Mouse (Mus musculus) forebrain, postnatal 0 days (tissue): Measurements from ENCODE around the gene Apba2. TPM values are rescaled to one million over a fixed set of nuclear protein-coding genes. Genes with fewer than 3 reads are reported as not detected.

ENCODE experiments used
- ATAC-seq: fragments of 200-750 bp; cut with Nextera tagmentation; 2 replicates; pipeline ENCODE4 v1.8.0; 2017; ENCODE audit warnings: mild to moderate bottlenecking, moderate library complexity
- DNase-seq: peaks from one replicate; pipeline ENCODE4 v3.0.0-alpha.2; 2015
- H3K27ac ChIP-seq: fragments of 300-500 bp; sonication (generic); 2 replicates; pipeline ENCODE4 v1.5.1; 2014; ENCODE audit warnings: low read depth, mild to moderate bottlenecking, antibody characterized with exemption, low read length, moderate library complexity, mixed read lengths
- H3K27me3 ChIP-seq: fragments of 300-500 bp; sonication (generic); 2 replicates; pipeline ENCODE4 v1.6.1; 2014; ENCODE audit warnings: mild to moderate bottlenecking, low read length, mixed read lengths; ENCODE audit not compliant: insufficient read depth
- H3K36me3 ChIP-seq: fragments of 300-500 bp; sonication (generic); 2 replicates; pipeline ENCODE4 v1.6.1; 2014; ENCODE audit warnings: mild to moderate bottlenecking, moderate library complexity; ENCODE audit not compliant: insufficient read depth
- H3K4me1 ChIP-seq: fragments of 300-500 bp; sonication (generic); 2 replicates; pipeline ENCODE4 v1.6.1; 2014; ENCODE audit warnings: antibody characterized with exemption; ENCODE audit not compliant: insufficient read depth
- H3K4me2 ChIP-seq: fragments of 300-500 bp; sonication (generic); 2 replicates; pipeline ENCODE4 v1.6.1; 2014; ENCODE audit warnings: low read depth, mild to moderate bottlenecking, moderate library complexity
- H3K4me3 ChIP-seq: fragments of 300-500 bp; sonication (generic); 2 replicates; pipeline ENCODE4 v1.5.1; 2014; ENCODE audit warnings: low read depth, low read length, mixed read lengths
- H3K9ac ChIP-seq: fragments of 300-500 bp; sonication (generic); 2 replicates; pipeline ENCODE4 v1.6.1; 2014; ENCODE audit warnings: mild to moderate bottlenecking
- H3K9me3 ChIP-seq: fragments of 300-500 bp; sonication (generic); 2 replicates; pipeline ENCODE4 v1.6.1; 2016; ENCODE audit warnings: low read length
- CTCF ChIP-seq: sonication (generic); IDR thresholded peaks from 2 replicates; pipeline ENCODE4 v1.5.1; 2016; ENCODE audit warnings: antibody characterized with exemption, control low read depth, low read depth
- WGBS: fragments of 180-500 bp; shearing (Covaris S2); extraction: QIAGEN DNeasy Blood & Tissue Kit; methylation state at CpG from one replicate; pipeline ENCODE4 v1.1.7; 2014; 5-methylcytosine and 5-hydroxymethylcytosine counted together
- polyA plus RNA-seq: library from polyadenylated mRNA; unstranded; fragments of >200 nt; fragmentation: Nextera tagmentation; extraction: Ambion mirVana; gene quantifications from 2 replicates; pipeline ENCODE4 v1.2.1, GENCODE M21; 2015
- total RNA-seq: library from RNA; depleted of rRNA; stranded (reverse); fragments of >200 nt; gene quantifications from 2 replicates; pipeline ENCODE4 v1.2.3, GENCODE M21; 2014

The Apba2 gene
- total and polyA plus RNA-seq, 2 experiments from 2014 or later: 227 to 332 TPM

- no peak overlapping the region for H3K27ac ChIP-seq
- no peak for TF ChIP-seq CTCF
- no peak overlapping the region for H3K4me3 ChIP-seq
- H3K9ac ChIP-seq: no peak overlapping the region
- H3K27me3 ChIP-seq: no peaks in the 10 kb centered on the region
- no peak for ATAC-seq
- WGBS: 67% methylated on average over 3 of the region's 3 CpGs
- H3K36me3 ChIP-seq: no peaks in the 10 kb centered on the region
- H3K9me3 ChIP-seq: no peaks in the 10 kb centered on the region
- no peak overlapping the region for H3K4me2 ChIP-seq
- DNase-seq: no peak
- no peaks in the 10 kb centered on the region for H3K4me1 ChIP-seq
Measured at GRCm38 (mm10) chr7:64651963-64652362, 150.5 kb downstream of the Apba2 start.

DNA sequence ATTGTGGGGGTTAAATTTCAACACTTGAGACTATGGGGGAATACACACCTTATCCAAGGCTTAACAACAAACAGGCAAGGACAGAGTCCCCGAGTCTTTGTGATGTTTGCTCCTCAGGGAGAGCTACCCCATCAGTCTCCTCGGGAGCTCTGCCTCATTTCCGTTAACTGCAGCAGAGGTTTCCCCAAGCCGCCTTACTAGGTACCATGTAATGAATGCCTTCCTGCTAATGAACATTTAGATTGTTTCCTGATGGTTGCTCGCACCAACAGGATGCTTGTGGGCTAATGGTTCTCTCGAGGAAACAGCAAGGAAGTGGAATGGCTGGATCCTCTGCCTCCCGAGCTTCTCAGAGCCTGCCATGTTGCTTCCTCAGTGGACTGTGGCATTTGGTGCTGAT lies 155.3 kb downstream of the Apba2 start:
- Histone ChIP-seq H3K27me3 (no peaks in the 10 kb centered on the region), H3K4me1 (no peaks in the 10 kb centered on the region), H3K9ac (no peak overlapping the region), H3K36me3 (no peaks in the 10 kb centered on the region; the same call in 1 of the 2 replicates), H3K4me2 (no peak overlapping the region), H3K9me3 (no peaks in the 10 kb centered on the region), H3K4me3 (no peak overlapping the region), H3K27ac (no peak overlapping the region)
- no peak for ATAC-seq
- WGBS: 71% methylated on average over 7 of the region's 7 CpGs
- no peak for DNase-seq
- TF ChIP-seq CTCF: no peak

DNA sequence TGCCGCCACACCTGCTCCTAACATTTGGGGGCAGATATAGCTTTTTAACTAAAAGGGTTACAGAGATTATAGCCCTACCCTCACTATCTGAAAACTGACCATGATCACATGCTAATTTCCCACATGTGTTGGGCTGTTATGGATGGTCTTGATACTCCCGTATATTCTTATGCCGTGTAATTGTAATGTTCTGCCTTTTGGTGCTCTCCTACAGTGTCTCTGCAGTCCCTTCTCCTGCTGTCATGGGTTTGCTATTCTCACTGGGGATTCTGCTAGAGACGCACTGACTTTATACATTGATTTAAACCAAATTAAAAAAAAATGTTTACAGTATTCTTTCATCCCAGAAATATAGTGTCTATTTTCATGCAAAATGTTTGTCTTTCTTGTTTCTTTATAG lies 157.4 kb downstream of the Apba2 start:
- WGBS: 84% methylated on average over 4 of the region's 4 CpGs
- ATAC-seq: no peak
- H3K27me3 ChIP-seq: no peaks in the 10 kb centered on the region

DNA sequence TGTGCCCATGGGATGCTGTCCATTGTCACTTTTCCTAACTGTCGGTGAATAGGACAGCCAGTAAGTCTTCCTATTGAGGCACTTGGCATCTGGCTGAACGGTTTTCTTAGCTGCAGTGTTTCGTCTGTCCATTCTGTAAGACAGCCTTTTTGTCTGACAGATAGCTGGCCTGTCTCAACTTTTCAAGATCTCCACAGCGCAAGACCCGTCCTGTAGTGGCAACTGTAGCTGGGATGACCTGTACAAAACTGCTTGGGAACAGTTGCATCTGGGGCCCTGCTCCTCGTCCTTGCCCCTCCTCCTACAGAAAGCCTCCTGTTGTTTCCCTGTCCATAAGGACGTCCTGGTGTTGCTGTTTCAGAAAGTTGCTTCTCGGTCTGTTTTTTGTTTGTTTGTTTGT lies 157.8 kb downstream of the Apba2 start:
- no peak for TF ChIP-seq CTCF
- Histone ChIP-seq H3K4me1 (no peaks in the 10 kb centered on the region), H3K27ac (no peak overlapping the region), H3K4me3 (no peak overlapping the region), H3K9me3 (no peaks in the 10 kb centered on the region), H3K4me2 (no peak overlapping the region), H3K36me3 (no peaks in the 10 kb centered on the region; the same call in 1 of the 2 replicates), H3K9ac (no peak overlapping the region), H3K27me3 (no peaks in the 10 kb centered on the region)
- no peak for ATAC-seq
- 64% methylated on average over 8 of the region's 8 CpGs for WGBS
- DNase-seq: no peak

More for the DNA sequence above, 157.4 kb downstream of the Apba2 start:
- no peak overlapping the region for H3K27ac ChIP-seq
- no peaks in the 10 kb centered on the region for H3K4me1 ChIP-seq
- H3K9me3 ChIP-seq: no peaks in the 10 kb centered on the region
- no peak for DNase-seq
- no peak overlapping the region for H3K9ac ChIP-seq
- no peaks in the 10 kb centered on the region; the same call in 1 of the 2 replicates for H3K36me3 ChIP-seq
- H3K4me2 ChIP-seq: no peak overlapping the region
- no peak for TF ChIP-seq CTCF
- H3K4me3 ChIP-seq: no peak overlapping the region

- Histone ChIP-seq H3K4me2 (no peak overlapping the region), H3K36me3 (no peaks in the 10 kb centered on the region; the same call in 1 of the 2 replicates), H3K9me3 (no peaks in the 10 kb centered on the region), H3K9ac (no peak overlapping the region), H3K27me3 (no peaks in the 10 kb centered on the region), H3K27ac (no peak overlapping the region), H3K4me3 (no peak overlapping the region), H3K4me1 (no peaks in the 10 kb centered on the region)
- 95% methylated on average over 5 of the region's 5 CpGs for WGBS
- TF ChIP-seq CTCF: no peak
- DNase-seq: no peak
- ATAC-seq: no peak
Measured at GRCm38 (mm10) chr7:64662506-64662905, 161.0 kb downstream of the Apba2 start.

- TF ChIP-seq CTCF: no peak
- H3K4me2 ChIP-seq: no peak overlapping the region
- 76% methylated on average over 3 of the region's 3 CpGs for WGBS
- no peaks in the 10 kb centered on the region for H3K9me3 ChIP-seq
- no peaks in the 10 kb centered on the region; the same call in 1 of the 2 replicates for H3K36me3 ChIP-seq
- DNase-seq (no peak), ATAC-seq (peak; percentile 73)
- H3K9ac ChIP-seq: no peak overlapping the region
- no peaks in the 10 kb centered on the region for H3K27me3 ChIP-seq
- no peak overlapping the region for H3K27ac ChIP-seq
- no peak overlapping the region for H3K4me3 ChIP-seq
- H3K4me1 ChIP-seq: no peaks in the 10 kb centered on the region
Measured at GRCm38 (mm10) chr7:64663600-64663999, 162.1 kb downstream of the Apba2 start.

DNA sequence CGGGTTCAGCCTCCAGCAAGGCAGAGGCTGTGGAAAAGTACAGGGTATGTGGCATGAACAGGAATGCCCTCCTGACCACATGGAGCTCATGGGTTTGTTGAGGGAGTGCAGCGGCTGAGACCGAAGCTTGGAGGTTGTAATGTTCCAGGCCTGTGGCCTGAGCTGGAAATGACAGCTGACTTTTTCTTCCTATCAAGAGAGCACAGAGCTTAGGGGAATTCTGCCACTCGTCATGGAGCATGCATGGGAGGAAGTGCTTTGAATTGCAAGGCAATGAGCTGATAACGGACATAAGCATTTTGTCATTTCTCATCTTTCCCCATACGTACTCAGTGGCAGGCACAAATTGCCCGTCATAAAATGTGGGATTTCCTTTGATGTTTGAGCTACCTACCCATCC lies 163.6 kb downstream of the Apba2 start:
- Histone ChIP-seq H3K27me3 (no peaks in the 10 kb centered on the region), H3K36me3 (no peaks in the 10 kb centered on the region), H3K4me3 (no peak overlapping the region), H3K9me3 (no peaks in the 10 kb centered on the region), H3K9ac (no peak overlapping the region), H3K4me2 (no peak overlapping the region), H3K27ac (no peak overlapping the region), H3K4me1 (no peaks in the 10 kb centered on the region)
- no peak for TF ChIP-seq CTCF
- no peak for DNase-seq
- ATAC-seq: no peak
- WGBS: 78% methylated on average over 7 of the region's 7 CpGs
